Mouse (Mus musculus): ENCODE measurements around the gene Slc7a11. TPM values are rescaled to one million over a fixed set of nuclear protein-coding genes. Genes with fewer than 3 reads are reported as not detected.

Slc7a11 gene
- polyA plus RNA-seq, 1 experiment = 1.4 TPM

GRCm38 (mm10) chr3:49965569-49965968 is 477.8 kb downstream of the Slc7a11 start:
- no peak for TF ChIP-seq CTCF (IDR thresholded peaks at IDR 0.05; ENCODE audit: control insufficient read depth, insufficient read depth, low read length)
- no peak for TF ChIP-seq POLR2A (IDR thresholded peaks at IDR 0.05; ENCODE audit: borderline replicate concordance, control insufficient read depth, low read depth, low read length)
- 75% methylated on average over 2 of the region's 2 CpGs for WGBS
- no peaks in the 10 kb centered on the region for H3K4me1 ChIP-seq (ENCODE audit: control insufficient read depth, insufficient read depth, low read length)
- no peak overlapping the region for H3K4me3 ChIP-seq (replicated peaks; ENCODE audit: control insufficient read depth, low read depth, low read length)
- no peak overlapping the region for H3K27ac ChIP-seq (ENCODE audit: control insufficient read depth, insufficient read depth, low read depth, low read length, poor library complexity)

- Histone ChIP-seq H3K27ac (ENCODE audit: control insufficient read depth, insufficient read depth, low read depth, low read length, poor library complexity) (no peak overlapping the region), H3K4me3 (replicated peaks; ENCODE audit: control insufficient read depth, low read depth, low read length) (no peak overlapping the region), H3K4me1 (ENCODE audit: control insufficient read depth, insufficient read depth, low read length) (no peaks in the 10 kb centered on the region)
- whole genome bisulfite sequencing = 70% methylated on average over 2 of the region's 2 CpGs
- TF ChIP-seq CTCF (IDR thresholded peaks at IDR 0.05; ENCODE audit: control insufficient read depth, insufficient read depth, low read length) (no peak), POLR2A (IDR thresholded peaks at IDR 0.05; ENCODE audit: borderline replicate concordance, control insufficient read depth, low read depth, low read length) (no peak)
Measured at GRCm38 (mm10) chr3:49960581-49960980, 482.8 kb downstream of the Slc7a11 start.

GRCm38 (mm10) chr3:49946845-49947244 is 496.6 kb downstream of the Slc7a11 start:
- Histone ChIP-seq H3K27ac (ENCODE audit: control insufficient read depth, insufficient read depth, low read depth, low read length, poor library complexity) (no peak overlapping the region), H3K4me3 (replicated peaks; ENCODE audit: control insufficient read depth, low read depth, low read length) (no peak overlapping the region), H3K4me1 (ENCODE audit: control insufficient read depth, insufficient read depth, low read length) (no peaks in the 10 kb centered on the region)
- 51% methylated on average over 2 of the region's 2 CpGs for WGBS
- TF ChIP-seq POLR2A (IDR thresholded peaks at IDR 0.05; ENCODE audit: borderline replicate concordance, control insufficient read depth, low read depth, low read length) (no peak), CTCF (IDR thresholded peaks at IDR 0.05; ENCODE audit: control insufficient read depth, insufficient read depth, low read length) (no peak)

GRCm38 (mm10) chr3:49944783-49945182 is 498.6 kb downstream of the Slc7a11 start:
- no peak for TF ChIP-seq POLR2A (IDR thresholded peaks at IDR 0.05; ENCODE audit: borderline replicate concordance, control insufficient read depth, low read depth, low read length)
- TF ChIP-seq CTCF (IDR thresholded peaks at IDR 0.05; ENCODE audit: control insufficient read depth, insufficient read depth, low read length) = no peak
- WGBS = 81% methylated on average over 5 of the region's 5 CpGs
- no peak overlapping the region for H3K27ac ChIP-seq (ENCODE audit: control insufficient read depth, insufficient read depth, low read depth, low read length, poor library complexity)
- no peak overlapping the region for H3K4me3 ChIP-seq (replicated peaks; ENCODE audit: control insufficient read depth, low read depth, low read length)
- H3K4me1 ChIP-seq (ENCODE audit: control insufficient read depth, insufficient read depth, low read length) = no peaks in the 10 kb centered on the region

GRCm38 (mm10) chr3:49937611-49938010 is 505.8 kb downstream of the Slc7a11 start:
- TF ChIP-seq POLR2A (IDR thresholded peaks at IDR 0.05; ENCODE audit: borderline replicate concordance, control insufficient read depth, low read depth, low read length) = no peak
- TF ChIP-seq CTCF (IDR thresholded peaks at IDR 0.05; ENCODE audit: control insufficient read depth, insufficient read depth, low read length) = no peak
- H3K27ac ChIP-seq (ENCODE audit: control insufficient read depth, insufficient read depth, low read depth, low read length, poor library complexity) = no peak overlapping the region
- no peak overlapping the region for H3K4me3 ChIP-seq (replicated peaks; ENCODE audit: control insufficient read depth, low read depth, low read length)
- no peaks in the 10 kb centered on the region for H3K4me1 ChIP-seq (ENCODE audit: control insufficient read depth, insufficient read depth, low read length)
- WGBS = 67% methylated on average over 2 of the region's 2 CpGs

GRCm38 (mm10) chr3:49929496-49929895 is 513.9 kb downstream of the Slc7a11 start:
- Histone ChIP-seq H3K4me1 (ENCODE audit: control insufficient read depth, insufficient read depth, low read length) (no peaks in the 10 kb centered on the region), H3K27ac (ENCODE audit: control insufficient read depth, insufficient read depth, low read depth, low read length, poor library complexity) (no peak overlapping the region), H3K4me3 (replicated peaks; ENCODE audit: control insufficient read depth, low read depth, low read length) (no peak overlapping the region)
- no peak for TF ChIP-seq POLR2A (IDR thresholded peaks at IDR 0.05; ENCODE audit: borderline replicate concordance, control insufficient read depth, low read depth, low read length)
- TF ChIP-seq CTCF (IDR thresholded peaks at IDR 0.05; ENCODE audit: control insufficient read depth, insufficient read depth, low read length) = no peak

GRCm38 (mm10) chr3:49928509-49929263 is 514.7 kb downstream of the Slc7a11 start:
- H3K27ac ChIP-seq (ENCODE audit: control insufficient read depth, insufficient read depth, low read depth, low read length, poor library complexity) = no peak overlapping the region
- 45% methylated on average over 4 of the region's 4 CpGs for WGBS
- H3K4me1 ChIP-seq (ENCODE audit: control insufficient read depth, insufficient read depth, low read length) = no peaks in the 10 kb centered on the region
- H3K4me3 ChIP-seq (replicated peaks; ENCODE audit: control insufficient read depth, low read depth, low read length) = no peak overlapping the region
- TF ChIP-seq CTCF (IDR thresholded peaks at IDR 0.05; ENCODE audit: control insufficient read depth, insufficient read depth, low read length) (no peak), POLR2A (IDR thresholded peaks at IDR 0.05; ENCODE audit: borderline replicate concordance, control insufficient read depth, low read depth, low read length) (no peak)

GRCm38 (mm10) chr3:49913929-49914328 is 529.5 kb downstream of the Slc7a11 start:
- WGBS = 65% methylated on average over 2 of the region's 2 CpGs

More at GRCm38 (mm10) chr3:49913929-49914328, 529.5 kb downstream of the Slc7a11 start:
- Histone ChIP-seq H3K4me1 (ENCODE audit: control insufficient read depth, insufficient read depth, low read length) (no peaks in the 10 kb centered on the region), H3K4me3 (replicated peaks; ENCODE audit: control insufficient read depth, low read depth, low read length) (no peak overlapping the region), H3K27ac (ENCODE audit: control insufficient read depth, insufficient read depth, low read depth, low read length, poor library complexity) (no peak overlapping the region)
- TF ChIP-seq POLR2A (IDR thresholded peaks at IDR 0.05; ENCODE audit: borderline replicate concordance, control insufficient read depth, low read depth, low read length) (no peak), CTCF (IDR thresholded peaks at IDR 0.05; ENCODE audit: control insufficient read depth, insufficient read depth, low read length) (no peak)

Measured in bone marrow, adult 2 months (tissue).